Mouse (Mus musculus) small intestine, adult 2 months (tissue): ENCODE results near the gene Zfp991.
"Not testable (repeated sequence)": the region's sequence is repeated elsewhere in the genome, so short reads cannot be mapped to it uniquely, and the experiment has no call there.

Source experiments
- CTCF ChIP-seq: fragments of 200-500 bp; IDR thresholded peaks from 2 replicates; pipeline ENCODE4 v1.5.1; 2012; ENCODE audit warnings: low read depth, mild to moderate bottlenecking, control low read depth, inconsistent platforms, low read length, moderate library complexity, mixed read lengths; ENCODE audit not compliant: insufficient replicate concordance, insufficient read length; ENCODE audit errors: extremely low read depth
- POLR2A ChIP-seq: fragments of 200-500 bp; IDR thresholded peaks from 2 replicates; pipeline ENCODE4 v1.6.1; 2012; ENCODE audit warnings: low read depth, mild to moderate bottlenecking, control low read depth, inconsistent platforms, low read length, moderate library complexity

DNA sequence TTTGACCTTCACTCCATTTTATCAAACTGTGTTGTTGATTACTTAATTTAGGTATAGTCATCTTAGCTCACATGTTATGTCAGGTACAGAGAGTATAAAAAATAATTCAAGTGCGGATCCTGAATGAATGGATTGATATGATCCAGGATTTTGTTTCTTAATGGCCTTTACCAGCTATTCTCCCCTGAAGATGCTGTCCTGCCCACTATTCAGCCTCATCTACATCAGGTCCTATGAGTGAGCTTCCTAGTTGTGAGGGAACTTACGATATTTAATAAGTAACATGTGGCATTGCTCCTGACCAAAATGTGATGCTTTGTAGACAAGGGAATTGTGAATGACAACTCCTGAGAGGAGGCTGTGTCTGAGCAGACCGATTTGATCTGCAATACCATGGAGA lies 14.0 kb upstream of the Zfp991 start:
- not testable (repeated sequence) for TF ChIP-seq CTCF, POLR2A
